Mouse (Mus musculus): ENCODE measurements around the gene Atp6v0d1.
A peak's percentile ranks its signal among the peaks of the same experiment; 100 is the strongest.

Atp6v0d1 gene

DNA sequence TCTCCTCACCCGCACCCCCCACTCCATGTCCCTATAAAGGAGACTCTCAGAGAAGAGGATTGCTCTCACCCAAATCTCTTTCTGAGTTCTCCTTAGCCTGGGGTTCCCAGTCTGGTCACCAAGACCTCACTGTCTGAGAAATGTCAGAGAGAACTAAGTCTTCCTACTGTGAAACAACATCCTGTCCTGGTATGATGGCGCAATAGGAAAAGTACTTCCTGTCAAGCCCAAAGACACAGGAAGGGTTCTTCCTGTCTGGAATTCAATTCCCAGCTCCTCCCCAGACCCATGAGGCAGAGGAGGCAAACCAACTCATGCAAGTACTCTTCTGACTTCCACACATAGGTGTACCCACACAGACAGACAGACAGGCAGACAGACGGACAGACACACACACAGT lies 61.2 kb downstream of the Atp6v0d1 start:
- DNase-seq (ENCODE audit: low read depth, low spot score): no peak

- no peak for DNase-seq (ENCODE audit: low read depth, low spot score)
Measured at GRCm38 (mm10) chr8:105499787-105500186, 66.1 kb downstream of the Atp6v0d1 start.

DNA sequence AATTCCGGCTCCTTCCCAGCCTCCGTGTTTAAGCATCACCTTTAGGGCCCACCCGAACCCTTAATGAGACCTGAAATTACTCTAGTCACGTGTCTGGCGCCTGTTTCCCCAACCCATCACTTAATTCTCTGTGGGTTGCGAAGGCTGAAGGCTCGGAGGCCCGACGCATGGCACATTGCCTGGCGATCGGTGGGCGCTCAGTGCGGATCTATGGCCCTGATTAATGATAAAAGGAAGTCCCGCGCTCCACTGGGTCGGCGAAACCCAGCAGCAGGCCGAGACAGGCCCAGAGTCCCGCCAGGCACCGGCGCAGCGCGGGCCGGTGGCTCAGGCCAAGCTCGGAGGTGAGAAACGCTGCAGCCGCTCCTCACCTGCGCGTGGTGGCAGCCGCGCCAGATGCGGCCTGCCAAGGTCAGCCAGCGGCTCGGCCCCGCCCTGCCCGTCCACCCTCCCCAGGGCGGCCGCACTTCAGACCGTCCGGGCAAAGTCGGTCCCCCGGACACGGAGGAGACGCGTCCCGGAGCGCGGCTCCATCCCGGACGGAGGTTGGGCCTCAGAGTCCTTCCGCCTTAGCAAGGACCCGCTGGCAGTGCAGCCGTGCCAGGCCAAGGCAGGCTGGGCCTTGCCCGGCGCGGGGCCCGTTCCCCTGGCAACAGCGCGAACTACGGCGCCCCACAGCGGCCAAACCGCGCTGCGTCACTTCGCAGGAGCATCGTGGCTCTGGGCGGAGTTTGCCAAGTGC lies 69.2 kb downstream of the Atp6v0d1 start, which contains the start of gene Zdhhc1:
Gene Zdhhc1, minus strand, starts transcription at position 464 of the 742 bp plus-strand sequence.
- DNase-seq (ENCODE audit: low read depth, low spot score): no peak

GRCm38 (mm10) chr8:105495350-105496302 lies 70.2 kb downstream of the Atp6v0d1 start:
- DNase-seq (ENCODE audit: low read depth, low spot score): no peak

GRCm38 (mm10) chr8:105494566-105494965 lies 71.3 kb downstream of the Atp6v0d1 start:
- DNase-seq (ENCODE audit: low read depth, low spot score): no peak

DNA sequence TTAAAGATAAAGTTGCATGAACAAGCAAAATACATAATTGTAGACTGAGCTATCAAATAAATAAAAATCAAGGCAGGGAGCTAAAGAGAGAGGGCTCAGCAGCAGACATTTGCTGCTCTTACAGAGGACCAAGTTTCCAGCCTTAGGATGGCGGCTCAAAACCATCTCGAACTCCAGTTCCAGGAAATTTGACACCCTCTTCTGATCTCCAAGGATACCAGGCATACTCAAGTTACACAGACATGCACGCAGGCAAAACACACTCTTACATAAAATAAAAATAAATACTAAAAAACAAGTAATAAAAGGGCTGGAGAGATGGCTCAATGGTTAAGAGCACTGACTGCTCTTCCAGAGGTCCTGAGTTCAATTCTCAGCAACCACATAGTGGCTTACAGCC lies 72.4 kb downstream of the Atp6v0d1 start:
- no peak for DNase-seq (ENCODE audit: low read depth, low spot score)

- no peak for DNase-seq (ENCODE audit: low read depth, low spot score)
Measured at GRCm38 (mm10) chr8:105489281-105489680, 76.6 kb downstream of the Atp6v0d1 start.

DNA sequence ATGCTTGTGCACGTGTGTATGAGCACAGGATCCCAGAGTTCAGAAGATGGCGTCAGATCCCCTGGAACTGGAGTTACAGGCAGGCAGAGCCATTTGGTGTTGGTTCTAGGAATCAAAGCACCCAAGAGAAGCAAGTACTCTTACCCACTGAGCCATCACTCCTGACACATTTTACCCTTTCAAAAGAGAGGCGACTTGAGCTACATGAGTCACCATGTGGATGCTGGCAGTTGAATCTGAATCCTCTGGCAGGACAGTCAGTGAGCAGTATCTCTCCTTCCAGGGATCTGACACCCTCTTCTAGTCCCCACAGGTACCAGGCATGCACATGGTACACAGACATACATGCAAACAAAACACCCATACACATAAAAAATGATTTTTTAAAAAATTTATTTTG lies 77.8 kb downstream of the Atp6v0d1 start:
- DNase-seq (ENCODE audit: low read depth, low spot score): no peak

GRCm38 (mm10) chr8:105484392-105484791 lies 81.5 kb downstream of the Atp6v0d1 start:
- no peak for DNase-seq (ENCODE audit: low read depth, low spot score)

DNA sequence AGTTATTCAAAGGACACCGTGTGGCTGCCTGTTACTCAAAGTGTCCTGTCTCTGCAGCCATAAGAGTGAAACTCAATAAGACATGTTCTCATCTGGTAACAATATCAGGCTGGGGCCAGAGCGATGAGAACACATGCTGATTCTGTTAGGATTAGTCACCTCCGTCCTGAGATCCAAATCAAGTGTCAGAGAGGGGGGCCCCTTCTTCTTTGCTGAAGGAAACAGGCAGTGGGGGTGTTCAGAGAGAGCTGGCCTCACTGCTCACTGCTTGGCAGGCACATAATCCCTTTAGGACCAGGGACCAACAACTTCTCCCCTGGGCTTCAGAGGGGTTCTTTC lies 81.8 kb downstream of the Atp6v0d1 start:
- no peak for DNase-seq (ENCODE audit: low read depth, low spot score)

GRCm38 (mm10) chr8:105483212-105484029 lies 82.4 kb downstream of the Atp6v0d1 start:
- no peak for DNase-seq (ENCODE audit: low read depth, low spot score)

GRCm38 (mm10) chr8:105482123-105482522 lies 83.7 kb downstream of the Atp6v0d1 start:
- DNase-seq (ENCODE audit: low read depth, low spot score): no peak

GRCm38 (mm10) chr8:105481453-105481852 lies 84.4 kb downstream of the Atp6v0d1 start:
- DNase-seq (ENCODE audit: low read depth, low spot score): peak; percentile 85

GRCm38 (mm10) chr8:105481013-105481412 lies 84.8 kb downstream of the Atp6v0d1 start:
- DNase-seq (ENCODE audit: low read depth, low spot score): no peak

DNA sequence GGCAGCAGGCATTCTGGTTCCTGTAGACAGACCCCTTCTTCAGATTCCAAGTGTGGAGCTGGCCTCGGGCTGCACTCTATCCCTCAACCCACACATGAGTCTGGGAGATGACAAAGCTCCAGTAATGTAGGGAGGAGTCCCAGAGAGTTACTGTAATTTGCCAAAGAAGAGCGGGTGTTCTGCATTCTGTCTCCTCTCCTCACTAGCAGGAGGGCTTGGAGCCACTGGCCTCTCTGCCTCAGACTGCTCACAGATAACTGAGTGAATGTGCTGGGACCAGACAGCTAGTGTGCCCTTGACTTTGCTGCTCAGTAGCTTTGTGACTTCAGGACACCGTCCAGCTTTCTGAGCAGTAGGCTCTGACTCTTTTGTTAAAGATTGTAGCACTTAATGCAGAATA lies 88.1 kb downstream of the Atp6v0d1 start:
- no peak for DNase-seq (ENCODE audit: low read depth, low spot score)

GRCm38 (mm10) chr8:105476628-105477413 lies 89.0 kb downstream of the Atp6v0d1 start:
- no peak for DNase-seq (ENCODE audit: low read depth, low spot score)

DNA sequence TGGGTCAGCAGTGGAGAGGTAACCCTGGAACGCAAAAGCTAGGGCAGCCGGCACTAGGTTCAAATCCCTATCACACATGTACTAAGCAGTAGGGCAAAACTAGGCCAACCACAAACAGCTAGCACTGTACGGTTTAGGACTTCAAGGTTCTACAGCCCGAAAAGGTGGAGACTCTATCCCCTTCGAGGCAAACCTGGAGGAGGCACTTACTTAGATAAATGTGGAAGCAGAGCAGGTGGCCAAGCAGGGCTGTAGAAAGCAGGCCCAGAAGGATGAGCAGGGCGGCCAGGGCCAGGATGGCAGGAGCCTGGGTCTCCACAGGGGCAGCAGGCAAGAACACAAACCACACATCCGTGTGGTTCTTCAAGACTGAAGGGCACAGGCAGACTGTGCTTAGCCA lies 89.7 kb downstream of the Atp6v0d1 start:
- no peak for DNase-seq (ENCODE audit: low read depth, low spot score)

DNA sequence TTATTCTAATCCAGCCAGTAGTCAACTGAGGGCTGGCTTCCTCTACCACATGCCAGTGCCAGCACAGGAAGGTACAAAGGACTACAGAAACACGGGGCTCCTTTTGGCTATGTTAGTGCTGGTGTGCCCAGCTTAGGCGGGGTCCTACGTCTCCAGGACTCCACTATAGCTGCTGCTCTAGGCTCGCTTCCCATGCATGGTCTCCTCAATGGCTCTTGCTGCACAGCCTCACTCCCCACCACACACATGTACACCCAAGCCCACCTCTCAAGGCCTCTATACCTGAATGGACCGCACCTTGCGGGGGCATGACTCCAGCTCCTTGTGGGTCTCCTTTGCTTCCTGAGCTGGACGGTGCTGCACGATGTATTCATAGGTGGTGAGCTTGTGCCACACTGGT lies 90.1 kb downstream of the Atp6v0d1 start:
- DNase-seq (ENCODE audit: low read depth, low spot score): no peak

GRCm38 (mm10) chr8:105475254-105475653 lies 90.6 kb downstream of the Atp6v0d1 start:
- no peak for DNase-seq (ENCODE audit: low read depth, low spot score)

DNA sequence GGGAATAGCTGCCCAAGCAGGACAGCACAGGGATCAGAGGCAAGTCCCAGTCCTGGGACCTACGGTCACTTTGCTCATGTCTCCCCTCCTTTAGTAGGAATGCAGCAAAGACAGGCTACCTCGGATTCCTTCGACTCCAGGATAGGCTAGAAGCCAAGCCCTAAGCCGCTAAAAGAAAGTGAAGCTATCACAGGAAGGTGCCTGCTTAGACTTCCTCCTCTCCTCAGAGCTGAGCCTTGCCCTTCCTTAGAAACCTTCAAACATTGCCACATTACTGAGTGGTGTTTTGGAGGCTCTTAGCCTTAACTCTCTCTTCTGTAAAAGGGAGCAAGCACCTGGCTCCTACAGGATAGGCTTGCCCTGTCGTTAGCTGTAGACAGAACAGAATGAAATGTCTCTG lies 91.2 kb downstream of the Atp6v0d1 start:
- no peak for DNase-seq (ENCODE audit: low read depth, low spot score)
